25 mouse cellular contexts compared by ENCODE assay signal in the genomic region with DNA sequence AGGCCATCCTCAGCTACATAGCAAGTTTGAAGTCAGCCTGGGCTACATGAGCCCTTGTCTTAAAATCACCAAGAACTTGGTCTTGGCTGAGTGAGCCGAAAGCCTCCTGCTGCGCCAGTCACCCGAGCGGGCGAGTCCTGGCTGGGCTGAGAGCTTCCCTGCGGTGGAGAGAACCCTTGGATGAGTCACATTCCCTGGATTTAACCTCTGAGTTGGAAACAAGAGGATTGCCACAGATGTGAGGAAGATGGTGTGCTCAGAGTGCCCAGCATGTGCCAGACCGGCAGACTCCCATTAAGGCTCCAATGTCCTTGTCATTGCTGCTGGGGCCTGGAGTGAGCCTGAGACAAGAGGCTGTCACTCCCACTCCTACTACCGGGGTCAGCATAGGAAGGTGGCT.
"Had no signal": no experiment of that assay in that cellular context is flagged by ENCODE, and none has a peak within 500 bp of the region (broad histone marks: within the 10 kb centered on the region; RNA-seq: fewer than 3 reads in every experiment).

No protein-coding gene starts in this region.

- DNase-seq: gastrocnemius, adult 2 months; gastrocnemius, postnatal 10 days; gastrocnemius, postnatal 25 days; heart, adult 18-20 months; heart, postnatal 10 days; heart, postnatal 4 days; kidney, adult 18-20 months; kidney, adult 8-10 months; kidney, postnatal 10 days; kidney, postnatal 4 days; liver; liver, embryonic 13.5 days had no signal

- H3K9ac ChIP-seq: heart, embryonic 12.5 days; hindbrain, embryonic 12.5 days; hindbrain, embryonic 14.5 days; intestine, embryonic 15.5 days; limb, embryonic 12.5 days; liver, embryonic 13.5 days had no signal

- H3K9me3 ChIP-seq: heart, embryonic 10.5 days; heart, embryonic 12.5 days; hindbrain, embryonic 10.5 days; hindbrain, embryonic 12.5 days; intestine, embryonic 15.5 days; limb, embryonic 10.5 days; limb, embryonic 12.5 days; liver, embryonic 13.5 days had no signal

- H3K4me2 ChIP-seq: heart, embryonic 12.5 days; hindbrain, embryonic 12.5 days; hindbrain, embryonic 14.5 days; intestine, embryonic 15.5 days; limb, embryonic 12.5 days; liver, embryonic 11.5 days; liver, embryonic 13.5 days had no signal

- H3K4me3 ChIP-seq: gastrocnemius, adult 2 months; heart, embryonic 10.5 days; heart, embryonic 12.5 days; hindbrain, embryonic 10.5 days; hindbrain, embryonic 12.5 days; intestine, embryonic 15.5 days; layer of hippocampus, adult 2 months; limb, embryonic 10.5 days; limb, embryonic 12.5 days; liver, embryonic 13.5 days had no signal

- H3K27me3 ChIP-seq: heart, embryonic 12.5 days; hindbrain, embryonic 12.5 days; intestine, embryonic 15.5 days; limb, embryonic 12.5 days had no signal

- H3K36me3 ChIP-seq: heart, embryonic 10.5 days; heart, embryonic 12.5 days; hindbrain, embryonic 10.5 days; hindbrain, embryonic 12.5 days; intestine, embryonic 15.5 days; limb, embryonic 10.5 days; limb, embryonic 12.5 days; liver, embryonic 13.5 days had no signal

- H3K27ac ChIP-seq: gastrocnemius, adult 2 months; heart, embryonic 10.5 days; hindbrain, embryonic 10.5 days; hindbrain, embryonic 12.5 days; hindbrain, embryonic 14.5 days; intestine, embryonic 15.5 days; layer of hippocampus, adult 2 months; limb, embryonic 10.5 days; limb, embryonic 12.5 days; liver, embryonic 13.5 days had no signal

- ATAC-seq: hindbrain, embryonic 16.5 days; inflammation-experienced regulatory T-cells, adult 6 months; intestine, embryonic 15.5 days; intestine, postnatal 0 days had no signal
